Mouse (Mus musculus): ENCODE measurements around the gene Asl.
"Not testable (repeated sequence)": the region's sequence is repeated elsewhere in the genome, so short reads cannot be mapped to it uniquely, and the experiment has no call there.

Asl gene

GRCm38 (mm10) chr5:130046589-130046988 is 17.5 kb upstream of the Asl start:
- in situ Hi-C loops (cut with MboI, MseI) = no loop called here

DNA sequence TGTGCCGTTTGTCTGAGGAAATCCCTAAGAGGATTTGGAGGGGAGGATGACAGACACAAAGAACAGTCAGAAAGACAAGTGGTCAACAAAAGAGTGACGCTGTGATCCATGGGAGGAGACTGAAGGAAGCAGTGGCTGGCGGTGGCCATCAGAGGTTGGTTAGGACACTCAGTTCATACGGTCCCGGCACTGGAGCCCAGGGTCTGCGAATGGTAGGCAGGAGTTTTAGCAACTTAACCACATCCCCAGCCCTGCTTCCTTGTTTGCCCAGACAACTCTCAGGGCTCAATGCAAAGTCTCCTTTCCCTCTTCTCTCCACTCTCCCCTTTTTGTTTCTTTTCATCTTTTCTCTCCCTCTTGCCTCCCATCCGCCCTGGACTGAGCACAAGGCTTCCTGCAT is 17.1 kb upstream of the Asl start:
- in situ Hi-C loops (cut with MboI, MseI) = no loop called here

GRCm38 (mm10) chr5:130044201-130044695 is 15.2 kb upstream of the Asl start:
- in situ Hi-C loops (cut with MboI, MseI) = no loop called here

- in situ Hi-C loops (cut with MboI, MseI) = no loop called here
These were observed 14.7 kb upstream of the Asl start for GRCm38 (mm10) chr5:130043741-130044140.

DNA sequence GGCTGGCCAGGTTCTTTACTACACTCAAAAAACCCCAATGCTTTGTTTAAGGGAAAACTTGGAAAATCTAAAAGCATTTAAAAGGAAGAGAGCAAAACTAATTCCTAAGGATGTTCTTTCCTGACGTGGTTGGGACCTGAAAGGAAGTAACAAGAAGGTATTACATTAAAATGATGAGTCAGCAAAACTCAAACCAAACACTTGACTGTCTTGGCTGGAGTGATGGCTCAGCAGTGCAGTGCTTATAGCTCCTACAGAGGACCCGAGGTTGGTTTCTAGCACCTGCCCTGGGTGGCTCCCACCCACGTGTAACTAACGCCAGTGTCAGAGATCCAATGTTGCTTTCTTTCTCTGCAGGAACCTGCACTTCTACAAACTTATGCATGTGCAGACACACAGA is 12.2 kb upstream of the Asl start:
- in situ Hi-C loops (cut with MboI, MseI) = no loop called here

- in situ Hi-C loops (cut with MboI, MseI) = no loop called here
These were observed 11.8 kb upstream of the Asl start for GRCm38 (mm10) chr5:130040797-130041196.

GRCm38 (mm10) chr5:130037752-130038455 is 8.9 kb upstream of the Asl start:
- in situ Hi-C loops (cut with MboI, MseI) = no loop called here

DNA sequence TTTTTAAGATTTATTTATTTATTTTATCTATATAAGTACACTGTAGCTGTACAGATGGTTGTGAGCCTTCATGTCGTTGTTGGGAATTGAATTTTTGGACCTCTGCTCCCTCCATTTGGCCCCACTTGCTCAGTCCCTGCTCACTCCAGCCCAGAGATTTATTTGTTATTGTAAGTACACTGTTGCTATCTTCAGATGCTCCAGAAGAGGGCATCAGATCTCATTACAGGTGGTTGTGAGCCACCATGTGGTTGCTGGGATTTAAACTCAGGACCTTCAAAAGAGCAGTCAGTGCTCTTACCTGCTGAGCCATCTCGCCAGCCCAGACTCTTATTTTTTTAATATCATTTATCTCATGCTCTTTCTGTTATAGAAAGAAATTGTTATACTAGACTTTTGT is 7.3 kb upstream of the Asl start:
- in situ Hi-C loops (cut with MboI, MseI) = not testable (repeated sequence)

GRCm38 (mm10) chr5:130033869-130034268 is 4.8 kb upstream of the Asl start:
- in situ Hi-C loops (cut with MboI, MseI) = no loop called here

- in situ Hi-C loops (cut with MboI, MseI) = no loop called here
These were observed 2.7 kb upstream of the Asl start for GRCm38 (mm10) chr5:130031410-130032390.

DNA sequence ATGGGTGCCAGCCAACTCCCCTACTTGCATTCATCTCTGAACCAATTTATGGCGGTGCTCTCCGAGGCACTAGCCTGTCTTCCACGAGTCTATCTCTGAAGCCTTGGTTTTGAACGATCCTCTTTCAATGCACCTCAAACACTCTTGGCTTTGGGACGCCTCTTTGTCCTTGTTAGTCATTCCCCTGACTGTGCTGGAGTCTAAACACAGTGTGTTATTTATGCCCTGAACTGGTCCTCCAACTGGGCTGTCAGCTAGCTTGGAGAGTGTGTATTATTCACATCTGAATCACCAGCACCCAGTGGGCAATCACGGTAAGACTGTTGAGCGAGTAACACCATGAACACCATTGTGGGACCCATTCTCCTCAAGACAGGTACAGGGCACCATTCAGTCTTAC is 1.4 kb downstream of the Asl start:
- in situ Hi-C loops (cut with MboI, MseI) = no loop called here

- in situ Hi-C loops (cut with MboI, MseI) = no loop called here
These were observed 1.9 kb downstream of the Asl start for GRCm38 (mm10) chr5:130027134-130027533.

DNA sequence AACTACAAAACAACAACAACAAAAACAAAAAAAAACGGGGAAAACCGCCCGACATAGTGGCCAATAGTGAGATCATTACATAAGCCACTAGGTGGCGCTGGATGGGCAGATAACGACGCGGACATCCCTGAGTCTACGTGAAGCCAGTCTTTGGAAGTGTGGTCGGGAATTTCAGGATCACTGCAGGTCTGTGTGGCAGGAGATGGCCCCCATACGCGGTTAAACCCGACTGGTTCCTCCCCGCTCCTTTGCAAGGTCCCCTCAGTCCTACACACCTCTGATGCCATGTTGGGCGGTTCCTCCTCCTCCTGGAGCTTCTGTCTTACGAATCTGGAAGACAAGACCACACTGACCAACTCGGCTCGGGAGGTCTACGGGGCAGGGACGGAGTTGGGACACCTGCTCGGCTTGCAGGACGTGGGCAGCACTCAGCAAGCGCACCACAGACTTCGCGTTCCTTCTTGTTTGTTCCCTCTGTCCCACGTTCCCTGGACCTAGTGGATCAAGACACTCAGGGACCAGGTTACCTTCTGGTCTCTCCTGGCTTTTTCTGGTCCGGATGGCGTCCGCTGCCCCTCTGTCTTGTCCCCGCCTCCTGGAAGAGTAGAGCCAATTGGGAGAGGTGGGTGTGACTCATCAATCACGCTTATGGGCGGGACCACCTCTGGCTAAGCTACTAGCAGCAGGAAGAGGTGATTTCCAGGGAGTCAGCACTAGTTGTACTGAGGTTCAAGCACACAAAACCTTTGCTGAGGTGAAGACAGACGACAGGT is 5.1 kb downstream of the Asl start:
- in situ Hi-C loops (cut with MboI, MseI) = no loop called here

DNA sequence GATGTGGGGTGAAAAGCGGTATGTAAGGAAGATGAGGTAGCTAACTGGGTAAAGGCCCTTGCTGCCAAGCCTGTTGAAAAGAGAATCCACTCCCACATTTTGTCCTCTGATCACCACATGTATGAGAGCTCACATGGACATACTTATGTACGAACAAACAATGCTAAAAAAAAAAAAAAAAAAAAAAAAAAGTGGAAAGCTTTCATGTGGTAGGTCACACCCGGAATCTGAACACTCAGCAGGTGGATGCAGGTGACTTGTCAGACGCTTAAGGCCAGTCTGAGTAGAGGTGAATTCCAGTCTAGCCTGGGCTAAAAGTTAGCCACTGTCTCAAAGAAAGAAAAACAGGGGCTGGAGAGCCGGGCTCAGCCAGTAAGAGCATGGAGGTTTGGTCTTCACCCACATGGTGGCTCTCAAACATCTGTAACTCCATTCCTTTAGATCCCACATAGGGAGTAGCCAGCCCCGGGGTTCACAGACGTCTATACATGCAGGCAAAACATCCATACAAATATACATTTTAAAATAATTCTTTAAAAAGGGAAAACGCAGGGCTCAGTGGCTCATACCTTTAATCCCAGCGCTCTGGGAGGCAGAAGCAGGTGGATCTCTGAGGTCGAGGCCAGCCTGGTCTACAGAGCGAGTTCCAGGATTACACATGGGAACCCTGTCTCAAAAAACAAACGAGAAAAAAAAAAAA is 5.8 kb downstream of the Asl start:
- in situ Hi-C loops (cut with MboI, MseI) = no loop called here

DNA sequence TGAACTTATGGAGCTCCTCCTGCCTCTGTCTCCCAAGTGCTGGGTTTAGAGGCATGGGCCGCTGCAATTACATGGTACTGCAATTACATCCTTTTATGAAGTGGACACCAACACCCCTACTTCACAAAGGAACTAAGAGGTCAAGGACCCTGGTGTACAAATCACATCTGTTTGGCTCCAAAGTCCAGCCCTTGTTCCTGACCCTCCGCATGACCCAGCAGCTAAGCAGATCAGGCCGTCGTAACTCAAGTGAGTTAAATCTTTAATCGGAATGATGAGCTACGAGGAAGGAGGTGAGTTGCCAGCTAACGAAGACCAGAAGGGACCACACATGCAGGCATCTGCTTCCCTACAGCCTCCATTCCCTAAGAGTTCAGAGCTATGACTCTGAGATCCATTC is 6.7 kb downstream of the Asl start:
- in situ Hi-C loops (cut with MboI, MseI) = no loop called here

DNA sequence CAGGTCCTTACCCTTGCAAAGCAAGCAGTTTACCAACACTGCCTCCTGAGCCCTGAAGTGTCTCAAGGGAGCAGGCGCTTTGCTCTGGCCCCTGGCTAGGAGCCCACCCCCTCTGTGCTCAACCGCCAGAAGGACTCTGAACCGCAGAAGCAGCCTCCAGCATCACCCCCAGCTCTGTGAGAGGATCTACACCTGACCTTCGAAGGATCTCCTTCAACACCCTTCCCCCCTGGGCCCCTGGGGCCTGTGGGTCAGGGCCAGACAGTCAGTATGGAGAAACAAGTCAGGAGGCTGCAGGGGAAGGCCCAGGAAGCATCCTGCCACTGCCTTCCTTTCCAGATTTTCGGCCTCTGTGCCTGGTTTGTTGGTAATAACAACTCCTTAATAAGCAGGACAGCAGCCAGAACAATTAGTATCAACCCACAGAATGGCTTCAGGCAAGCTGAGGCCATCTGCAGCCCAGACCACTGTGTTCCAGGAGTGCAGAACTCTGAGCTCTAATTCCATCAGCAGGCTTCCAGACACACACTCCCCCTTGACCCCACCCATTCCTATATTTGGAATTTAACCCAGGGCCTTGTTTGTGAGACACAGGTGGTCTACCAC is 7.6 kb downstream of the Asl start:
- in situ Hi-C loops (cut with MboI, MseI) = no loop called here

GRCm38 (mm10) chr5:130019461-130019860 is 9.6 kb downstream of the Asl start:
- in situ Hi-C loops (cut with MboI, MseI) = no loop called here

GRCm38 (mm10) chr5:130015104-130015503 is 13.9 kb downstream of the Asl start:
- in situ Hi-C loops (cut with MboI, MseI) = no loop called here

- in situ Hi-C loops (cut with MboI, MseI) = no loop called here
These were observed 18.1 kb downstream of the Asl start for GRCm38 (mm10) chr5:130010961-130011360.

- in situ Hi-C loops (cut with MboI, MseI) = no loop called here
These were observed 19.3 kb downstream of the Asl start for GRCm38 (mm10) chr5:130009784-130010183.

DNA sequence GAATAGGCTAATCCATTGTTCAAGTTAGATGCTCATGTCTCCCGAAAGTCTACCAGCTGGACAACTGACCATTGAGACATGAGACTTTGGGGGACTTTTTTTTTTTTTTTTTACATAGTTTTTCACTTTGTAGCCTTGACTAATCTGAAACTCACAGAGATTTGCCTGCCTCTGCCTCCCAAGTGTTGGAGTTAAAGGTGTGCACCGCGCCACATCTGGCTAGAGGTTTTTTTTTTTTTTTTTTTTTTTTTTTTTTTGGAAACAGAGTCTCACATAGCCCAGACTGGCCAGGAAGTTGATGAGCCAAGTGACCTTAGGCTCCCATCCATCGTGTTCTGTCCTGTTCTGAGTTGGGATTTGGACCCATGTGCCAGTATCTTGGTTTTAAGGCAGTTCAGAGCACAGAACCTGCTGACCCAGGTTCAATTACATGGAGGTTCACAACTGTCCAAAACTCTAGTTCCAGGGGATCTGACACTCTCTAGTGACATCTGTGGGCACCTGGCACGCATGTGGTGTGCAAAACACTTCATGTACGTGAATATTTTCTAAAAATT is 20.9 kb downstream of the Asl start:
- in situ Hi-C loops (cut with MboI, MseI) = no loop called here
